Mouse (Mus musculus): ENCODE data around the gene Herc6.

DNA sequence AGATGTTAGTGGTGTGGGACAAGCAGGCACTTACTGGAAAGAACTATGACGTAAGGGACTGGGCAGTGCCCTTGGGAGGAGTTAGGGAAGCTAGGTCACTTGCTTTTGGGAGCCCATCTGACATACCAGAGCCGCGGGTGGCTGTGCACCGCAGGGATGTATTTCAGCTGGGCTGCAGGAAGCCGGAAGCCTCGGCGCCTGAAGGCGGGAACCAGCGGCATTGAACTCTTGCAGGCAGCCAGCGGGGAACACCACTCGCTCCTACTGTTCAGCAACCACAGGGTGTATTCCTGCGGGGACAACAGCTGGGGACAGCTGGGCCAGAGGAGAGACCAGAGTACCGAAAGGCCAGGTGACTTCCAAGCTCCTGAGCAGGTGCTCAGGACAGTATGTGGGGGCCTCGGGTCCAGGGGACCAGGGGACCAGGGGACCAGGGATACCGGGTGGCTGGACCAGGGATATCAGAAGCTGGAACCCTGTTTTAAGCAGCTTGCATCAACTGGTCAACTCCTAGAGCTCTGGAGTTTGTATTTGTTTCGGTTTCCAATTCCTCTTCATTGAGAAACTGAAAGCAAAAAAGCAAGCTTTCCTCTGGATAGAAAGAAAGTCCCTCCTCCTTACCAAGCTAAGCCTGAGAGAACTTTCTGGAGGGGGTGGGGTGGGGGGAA lies at the start of gene Herc6:
- TF ChIP-seq CTCF (IDR thresholded peaks at IDR 0.05; ENCODE audit: low read depth) (no peak), EP300 (IDR thresholded peaks at IDR 0.05; ENCODE audit: low read depth) (no peak)
